Mouse (Mus musculus): ENCODE data around the gene Otx2. TPM values are rescaled to one million over a fixed set of nuclear protein-coding genes. Genes with fewer than 3 reads are reported as not detected.

Gene Otx2
- polyA plus RNA-seq, 1 experiment from 2014 or later: 0.52 TPM

DNA sequence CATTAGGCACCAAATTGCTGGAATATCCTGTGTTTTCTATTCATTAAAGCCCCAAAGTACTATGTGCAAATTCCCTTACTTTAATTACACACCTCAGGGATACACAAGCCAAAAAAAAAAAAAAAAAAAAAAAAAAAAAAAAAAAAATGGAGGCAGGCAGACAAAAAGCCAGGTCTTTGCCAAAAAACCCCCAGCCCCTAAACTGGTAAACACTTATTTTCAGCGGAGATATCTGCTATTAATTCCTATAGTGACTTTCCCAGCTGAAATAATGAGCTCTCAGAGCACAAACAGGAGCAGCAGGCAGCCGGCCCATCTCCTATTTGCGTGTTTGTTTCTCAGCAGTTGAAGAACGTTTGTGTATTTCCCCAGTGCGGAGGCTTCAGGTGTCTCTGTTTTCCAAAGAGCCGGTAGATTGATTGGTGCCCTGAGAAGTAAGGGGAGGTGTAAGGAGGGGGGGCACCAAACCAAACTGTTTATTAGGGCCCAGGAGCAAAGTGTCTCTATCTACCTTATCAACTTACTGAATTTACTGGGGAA is 34.3 kb upstream of the Otx2 start:
- H3K4me3 ChIP-seq (ENCODE audit: low read depth, low read length): no peak overlapping the region
- no peak overlapping the region for H3K9ac ChIP-seq (ENCODE audit: low read depth, low read length)
- H3K27me3 ChIP-seq (ENCODE audit: control insufficient read depth, insufficient read depth, low read length): peaks cover 9% of the 10 kb centered on the region
- no peak overlapping the region for H3K4me2 ChIP-seq
- no peaks in the 10 kb centered on the region for H3K36me3 ChIP-seq (ENCODE audit: control insufficient read depth, insufficient read depth, low read length)
- H3K27ac ChIP-seq (ENCODE audit: low read depth, low read length): no peak overlapping the region
- WGBS (ENCODE audit: insufficient replicate concordance): 14% methylated on average over 6 of the region's 6 CpGs
- H3K9me3 ChIP-seq (replicated peaks; ENCODE audit: control insufficient read depth, low read length): no peaks in the 10 kb centered on the region
- H3K4me1 ChIP-seq (ENCODE audit: control insufficient read depth, insufficient read depth, low read length): no peaks in the 10 kb centered on the region
- ATAC-seq (replicated peaks; ENCODE audit: insufficient number of reproducible peaks, low FRiP score, low TSS enrichment): no peak

DNA sequence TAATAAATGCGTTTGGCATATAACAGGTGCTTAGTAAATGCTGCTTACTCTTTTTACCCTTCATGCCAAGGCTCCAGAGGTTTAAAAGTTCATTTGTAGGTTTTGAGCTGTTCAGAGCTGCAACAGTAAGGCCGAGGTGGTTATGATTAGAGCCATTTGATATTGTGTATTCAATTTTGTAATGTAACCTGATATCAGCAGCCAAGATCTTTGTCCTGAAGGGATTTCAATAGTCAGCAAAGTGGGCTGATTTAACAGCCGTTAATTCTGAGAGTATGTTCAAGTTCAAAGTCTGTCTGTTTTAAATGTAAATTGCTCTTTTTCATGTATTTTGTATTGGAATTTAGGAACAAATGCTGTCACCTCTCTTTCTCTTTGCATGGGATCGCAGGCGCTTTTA is 33.8 kb upstream of the Otx2 start:
- H3K9me3 ChIP-seq (replicated peaks; ENCODE audit: control insufficient read depth, low read length): no peaks in the 10 kb centered on the region
- no peaks in the 10 kb centered on the region for H3K36me3 ChIP-seq (ENCODE audit: control insufficient read depth, insufficient read depth, low read length)
- peaks cover 9% of the 10 kb centered on the region for H3K27me3 ChIP-seq (ENCODE audit: control insufficient read depth, insufficient read depth, low read length)
- H3K4me1 ChIP-seq (ENCODE audit: control insufficient read depth, insufficient read depth, low read length): no peaks in the 10 kb centered on the region
- H3K27ac ChIP-seq (ENCODE audit: low read depth, low read length): no peak overlapping the region
- no peak overlapping the region for H3K9ac ChIP-seq (ENCODE audit: low read depth, low read length)
- WGBS (ENCODE audit: insufficient replicate concordance): 76% methylated on average over 5 of the region's 5 CpGs
- no peak overlapping the region for H3K4me2 ChIP-seq
- H3K4me3 ChIP-seq (ENCODE audit: low read depth, low read length): no peak overlapping the region
- ATAC-seq (replicated peaks; ENCODE audit: insufficient number of reproducible peaks, low FRiP score, low TSS enrichment): no peak

DNA sequence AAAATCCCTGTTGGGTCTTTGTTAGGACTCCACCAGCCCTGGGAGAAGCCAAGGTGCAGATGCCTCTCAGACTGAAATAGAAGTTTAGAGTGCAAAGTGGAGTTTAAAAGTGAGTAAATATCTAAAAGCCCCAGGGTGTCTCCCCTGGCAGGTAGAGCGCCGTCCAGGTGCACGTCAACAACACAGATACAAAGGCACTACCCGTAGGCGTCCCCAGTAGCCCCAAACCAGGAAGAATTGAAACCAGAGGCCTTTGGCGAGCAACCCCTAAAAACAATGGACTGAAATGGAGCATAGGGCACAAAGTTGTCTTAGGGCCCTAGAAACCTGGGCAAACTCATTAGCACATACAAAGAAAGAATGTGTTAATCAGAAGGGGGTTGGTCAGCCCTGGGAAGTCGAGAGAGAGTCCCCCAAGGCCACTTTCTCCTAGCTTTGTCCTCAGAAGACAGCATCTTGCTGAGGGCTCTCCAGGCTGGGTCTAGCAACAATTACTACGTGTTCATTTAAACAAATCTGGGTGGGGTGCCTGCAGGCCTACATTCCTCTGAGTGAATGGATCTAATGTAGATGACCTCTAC is 27.3 kb upstream of the Otx2 start:
- WGBS (ENCODE audit: insufficient replicate concordance): 42% methylated on average over 8 of the region's 8 CpGs
- no peak overlapping the region for H3K9ac ChIP-seq (ENCODE audit: low read depth, low read length)
- no peak overlapping the region for H3K27ac ChIP-seq (ENCODE audit: low read depth, low read length)
- H3K4me3 ChIP-seq (ENCODE audit: low read depth, low read length): no peak overlapping the region
- H3K27me3 ChIP-seq (ENCODE audit: control insufficient read depth, insufficient read depth, low read length): no peaks in the 10 kb centered on the region
- H3K4me2 ChIP-seq: no peak overlapping the region
- ATAC-seq (replicated peaks; ENCODE audit: insufficient number of reproducible peaks, low FRiP score, low TSS enrichment): no peak
- H3K4me1 ChIP-seq (ENCODE audit: control insufficient read depth, insufficient read depth, low read length): no peaks in the 10 kb centered on the region
- H3K36me3 ChIP-seq (ENCODE audit: control insufficient read depth, insufficient read depth, low read length): no peaks in the 10 kb centered on the region
- H3K9me3 ChIP-seq (replicated peaks; ENCODE audit: control insufficient read depth, low read length): no peaks in the 10 kb centered on the region

DNA sequence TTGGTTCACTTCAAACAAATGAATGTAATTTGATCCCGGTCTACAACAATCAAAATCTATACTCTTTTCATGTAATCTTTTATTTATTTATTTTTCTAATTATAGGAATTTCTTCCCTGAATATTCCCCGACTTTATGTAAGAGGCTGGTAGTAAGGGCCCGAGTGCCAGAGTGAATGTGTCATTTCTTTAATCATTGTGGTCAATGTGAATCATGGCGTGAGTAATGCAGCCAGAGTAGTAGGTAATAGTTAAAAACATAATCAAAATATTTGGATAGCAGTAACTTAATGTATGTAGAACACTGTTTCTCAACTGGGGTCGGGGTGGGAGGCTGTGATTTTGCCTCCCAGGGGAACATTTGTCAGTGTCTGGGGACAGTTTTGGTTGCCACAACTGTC is 6.0 kb upstream of the Otx2 start:
- Histone ChIP-seq H3K4me1 (ENCODE audit: control insufficient read depth, insufficient read depth, low read length) (no peaks in the 10 kb centered on the region), H3K36me3 (ENCODE audit: control insufficient read depth, insufficient read depth, low read length) (no peaks in the 10 kb centered on the region), H3K9ac (ENCODE audit: low read depth, low read length) (no peak overlapping the region), H3K27me3 (ENCODE audit: control insufficient read depth, insufficient read depth, low read length) (peaks cover 19% of the 10 kb centered on the region), H3K4me3 (ENCODE audit: low read depth, low read length) (no peak overlapping the region), H3K4me2 (no peak overlapping the region), H3K9me3 (replicated peaks; ENCODE audit: control insufficient read depth, low read length) (no peaks in the 10 kb centered on the region), H3K27ac (ENCODE audit: low read depth, low read length) (no peak overlapping the region)
- ATAC-seq (replicated peaks; ENCODE audit: insufficient number of reproducible peaks, low FRiP score, low TSS enrichment): no peak
- WGBS (ENCODE audit: insufficient replicate concordance): 58% methylated on average over 5 of the region's 5 CpGs

DNA sequence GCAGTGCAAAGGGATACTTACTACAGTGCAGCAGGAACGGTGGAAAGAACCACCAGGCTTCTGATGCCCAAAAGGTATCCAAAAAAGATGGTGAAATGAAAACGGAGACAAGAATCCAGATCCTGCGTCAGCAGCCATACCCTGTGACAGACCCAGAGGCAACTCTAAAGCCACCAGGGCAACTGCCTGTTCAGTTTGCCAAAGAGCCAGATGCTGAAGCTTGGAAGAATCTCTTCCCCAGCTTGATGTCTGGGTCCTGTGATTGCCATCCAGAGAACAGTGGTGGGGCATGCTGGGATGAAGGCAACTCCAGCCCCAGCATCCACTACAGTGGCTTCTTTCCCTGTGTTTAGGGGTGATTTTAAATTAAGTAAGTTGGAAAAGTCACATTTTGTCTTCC is 5.1 kb upstream of the Otx2 start:
- no peak for ATAC-seq (replicated peaks; ENCODE audit: insufficient number of reproducible peaks, low FRiP score, low TSS enrichment)
- no peaks in the 10 kb centered on the region for H3K36me3 ChIP-seq (ENCODE audit: control insufficient read depth, insufficient read depth, low read length)
- 81% methylated on average over 3 of the region's 3 CpGs for whole genome bisulfite sequencing (ENCODE audit: insufficient replicate concordance)

DNA sequence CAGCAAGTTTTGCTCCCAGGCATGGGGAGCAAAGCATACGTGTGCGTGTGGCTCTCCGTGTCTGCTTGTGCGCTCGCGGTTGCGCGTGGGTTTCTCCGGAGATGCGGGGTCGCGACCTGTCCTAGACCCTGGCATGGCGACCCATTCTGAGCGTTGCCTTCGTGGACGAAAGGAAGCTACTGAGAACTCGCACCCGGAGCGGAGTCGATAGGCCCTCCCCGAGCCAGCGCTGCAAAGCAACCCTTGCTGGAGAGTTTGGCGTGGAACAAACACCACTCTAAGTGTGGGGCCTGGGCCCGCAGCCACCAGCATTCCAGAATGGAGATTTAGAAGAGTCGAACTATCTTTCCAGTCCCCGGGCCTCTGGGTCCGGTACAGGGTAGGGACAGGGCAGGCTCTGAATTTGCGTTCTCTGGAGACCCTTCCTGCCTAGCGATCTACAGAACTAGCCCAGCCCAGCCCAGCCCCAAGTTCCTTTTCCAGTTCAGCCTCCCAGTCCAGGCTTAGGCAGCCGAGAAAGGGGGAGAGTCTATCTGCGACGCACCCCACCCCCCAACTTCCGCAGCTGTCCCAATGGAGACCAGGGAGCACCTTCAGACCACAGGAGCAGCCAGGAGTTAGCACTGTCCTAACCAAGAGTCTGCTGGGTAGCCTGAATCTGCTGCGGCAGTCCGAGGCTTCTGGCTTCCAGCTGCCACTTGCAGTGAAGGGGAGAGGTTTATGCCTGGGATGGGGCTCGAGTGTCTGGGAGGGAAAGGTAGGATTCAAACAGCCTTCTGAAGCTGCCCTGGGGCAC is 615 bp upstream of the Otx2 start:
- WGBS (ENCODE audit: insufficient replicate concordance): 1% methylated on average over 36 of the region's 36 CpGs
- Histone ChIP-seq H3K4me3 (ENCODE audit: low read depth, low read length) (peak overlapping the region; percentile 29), H3K36me3 (ENCODE audit: control insufficient read depth, insufficient read depth, low read length) (no peaks in the 10 kb centered on the region), H3K4me2 (peak overlapping the region; percentile 50), H3K27ac (ENCODE audit: low read depth, low read length) (no peak overlapping the region), H3K9me3 (replicated peaks; ENCODE audit: control insufficient read depth, low read length) (no peaks in the 10 kb centered on the region), H3K9ac (ENCODE audit: low read depth, low read length) (no peak overlapping the region), H3K27me3 (ENCODE audit: control insufficient read depth, insufficient read depth, low read length) (peaks cover 65% of the 10 kb centered on the region), H3K4me1 (ENCODE audit: control insufficient read depth, insufficient read depth, low read length) (peaks cover 7% of the 10 kb centered on the region)
- 0 out of 2 replicates have a peak, but pooled peaks have one; percentile 35 for ATAC-seq (replicated peaks; ENCODE audit: insufficient number of reproducible peaks, low FRiP score, low TSS enrichment)

More for the DNA sequence above, 5.1 kb upstream of the Otx2 start:
- Histone ChIP-seq H3K4me2 (no peak overlapping the region), H3K4me3 (ENCODE audit: low read depth, low read length) (no peak overlapping the region), H3K9me3 (replicated peaks; ENCODE audit: control insufficient read depth, low read length) (no peaks in the 10 kb centered on the region), H3K27ac (ENCODE audit: low read depth, low read length) (no peak overlapping the region), H3K27me3 (ENCODE audit: control insufficient read depth, insufficient read depth, low read length) (peaks cover 28% of the 10 kb centered on the region), H3K9ac (ENCODE audit: low read depth, low read length) (no peak overlapping the region), H3K4me1 (ENCODE audit: control insufficient read depth, insufficient read depth, low read length) (peaks cover 5% of the 10 kb centered on the region)

DNA sequence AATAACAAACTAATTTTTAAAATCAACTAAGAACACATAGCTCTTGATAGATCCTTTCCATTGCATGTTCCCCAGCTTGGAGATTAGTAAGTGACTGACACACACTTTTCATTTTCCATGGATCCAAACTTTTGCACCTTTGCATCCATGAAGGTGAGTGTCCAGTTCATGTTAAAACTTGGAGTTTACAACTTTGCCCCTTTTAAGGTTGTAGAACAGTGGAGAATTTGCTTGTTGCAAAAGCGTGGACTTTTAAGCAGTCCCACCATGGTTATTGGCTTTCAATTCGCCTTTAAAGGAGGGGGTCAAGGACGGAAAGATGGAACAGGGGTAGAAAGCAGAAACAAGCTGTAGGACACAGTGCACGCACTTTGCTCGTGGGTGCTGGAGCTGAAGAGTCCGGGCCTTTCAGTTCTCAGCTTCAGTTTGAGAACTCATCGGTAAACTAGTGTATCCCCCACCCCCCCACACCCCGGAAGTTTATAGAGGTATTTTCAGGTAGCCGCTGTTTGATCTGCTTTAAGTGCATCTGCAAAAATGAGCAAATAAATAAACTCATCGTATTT is 925 bp downstream of the Otx2 start:
- no peak for ATAC-seq (replicated peaks; ENCODE audit: insufficient number of reproducible peaks, low FRiP score, low TSS enrichment)
- H3K4me2 ChIP-seq: no peak overlapping the region
- no peak overlapping the region for H3K27ac ChIP-seq (ENCODE audit: low read depth, low read length)
- H3K36me3 ChIP-seq (ENCODE audit: control insufficient read depth, insufficient read depth, low read length): no peaks in the 10 kb centered on the region
- H3K9ac ChIP-seq (ENCODE audit: low read depth, low read length): no peak overlapping the region
- H3K4me1 ChIP-seq (ENCODE audit: control insufficient read depth, insufficient read depth, low read length): peaks cover 7% of the 10 kb centered on the region
- peaks cover 78% of the 10 kb centered on the region for H3K27me3 ChIP-seq (ENCODE audit: control insufficient read depth, insufficient read depth, low read length)
- no peaks in the 10 kb centered on the region for H3K9me3 ChIP-seq (replicated peaks; ENCODE audit: control insufficient read depth, low read length)
- H3K4me3 ChIP-seq (ENCODE audit: low read depth, low read length): no peak overlapping the region
- 14% methylated on average over 10 of the region's 10 CpGs for WGBS (ENCODE audit: insufficient replicate concordance)

DNA sequence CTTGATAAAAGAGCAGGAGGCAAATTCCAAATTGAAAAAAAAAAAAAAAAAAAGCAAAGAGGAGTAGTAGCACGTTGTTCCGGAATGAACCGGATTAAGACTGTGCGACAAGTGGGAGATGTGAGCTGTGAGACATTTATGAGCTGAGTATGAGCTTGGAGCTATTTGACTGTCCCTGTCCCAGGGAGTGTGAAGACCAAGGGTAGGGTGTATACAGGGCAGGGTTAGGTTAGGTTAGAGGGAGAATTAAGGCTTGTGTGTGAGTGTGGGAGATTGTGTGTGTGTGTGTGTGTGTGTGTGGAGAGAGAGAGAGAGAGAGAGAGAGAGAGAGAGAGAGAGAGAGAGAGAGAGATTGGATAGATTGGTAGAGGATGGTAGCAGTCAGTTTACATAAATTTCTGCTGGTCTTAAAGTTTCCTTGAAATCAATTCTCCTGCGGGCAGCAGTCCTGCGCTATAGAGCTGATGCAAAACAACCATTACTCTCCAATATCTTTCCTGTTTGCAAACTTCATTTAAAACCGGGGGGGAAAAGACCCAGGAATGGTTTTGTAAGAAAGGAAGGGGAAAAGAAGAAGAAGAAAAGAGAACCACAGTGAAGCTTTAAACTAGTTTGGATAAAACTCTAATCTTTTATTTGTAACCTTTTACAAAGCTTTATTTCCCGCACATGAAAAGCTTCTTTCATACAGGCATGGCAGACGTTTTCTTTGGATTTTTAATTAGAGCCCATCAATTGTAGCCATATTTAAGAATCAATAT is 2.0 kb downstream of the Otx2 start:
- H3K9ac ChIP-seq (ENCODE audit: low read depth, low read length): no peak overlapping the region
- no peak for ATAC-seq (replicated peaks; ENCODE audit: insufficient number of reproducible peaks, low FRiP score, low TSS enrichment)

More for the DNA sequence above, 2.0 kb downstream of the Otx2 start:
- no peak overlapping the region for H3K4me2 ChIP-seq
- H3K36me3 ChIP-seq (ENCODE audit: control insufficient read depth, insufficient read depth, low read length): no peaks in the 10 kb centered on the region
- no peak overlapping the region for H3K27ac ChIP-seq (ENCODE audit: low read depth, low read length)
- H3K4me1 ChIP-seq (ENCODE audit: control insufficient read depth, insufficient read depth, low read length): peaks cover 7% of the 10 kb centered on the region
- no peaks in the 10 kb centered on the region for H3K9me3 ChIP-seq (replicated peaks; ENCODE audit: control insufficient read depth, low read length)
- H3K27me3 ChIP-seq (ENCODE audit: control insufficient read depth, insufficient read depth, low read length): peaks cover 83% of the 10 kb centered on the region
- 37% methylated on average over 9 of the region's 9 CpGs for WGBS (ENCODE audit: insufficient replicate concordance)
- no peak overlapping the region for H3K4me3 ChIP-seq (ENCODE audit: low read depth, low read length)
